Mouse (Mus musculus): ENCODE results near the gene Sbf1. TPM values are rescaled to one million over a fixed set of nuclear protein-coding genes. Genes with fewer than 3 reads are reported as not detected.

Sbf1 gene
- 144 and 184 TPM in 2 replicates for polyA plus RNA-seq (2012; rRNA removed)

DNA sequence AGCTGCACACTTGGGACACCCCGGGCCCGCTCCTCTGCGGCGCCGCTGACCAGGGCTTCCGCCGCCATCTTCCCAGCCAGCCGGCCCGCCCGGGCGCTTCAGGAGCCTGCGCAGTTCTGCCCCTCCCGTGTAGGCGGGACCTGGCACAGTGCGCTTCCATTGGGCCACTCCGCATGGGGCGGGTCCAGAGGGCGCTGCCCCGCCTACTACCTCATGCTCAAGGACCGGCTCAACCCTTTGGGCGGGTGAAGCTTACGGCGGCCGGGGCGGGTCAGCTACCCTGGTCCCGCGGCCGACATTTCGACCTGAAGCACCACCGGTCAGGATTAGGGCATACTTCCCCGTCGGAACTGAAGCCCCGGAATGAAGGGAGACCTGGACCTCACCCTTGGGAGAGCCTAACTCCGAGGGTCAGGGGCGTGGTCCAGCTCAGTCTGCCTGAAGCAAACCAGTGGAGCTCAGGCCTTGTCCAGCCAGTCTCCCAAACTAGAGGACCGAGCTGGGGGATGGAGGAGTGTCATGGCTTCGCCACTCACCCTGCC is at the start of gene Sbf1:
Sbf1 (minus strand) TSS at position 122 of the 542 bp plus-strand sequence.

DNA sequence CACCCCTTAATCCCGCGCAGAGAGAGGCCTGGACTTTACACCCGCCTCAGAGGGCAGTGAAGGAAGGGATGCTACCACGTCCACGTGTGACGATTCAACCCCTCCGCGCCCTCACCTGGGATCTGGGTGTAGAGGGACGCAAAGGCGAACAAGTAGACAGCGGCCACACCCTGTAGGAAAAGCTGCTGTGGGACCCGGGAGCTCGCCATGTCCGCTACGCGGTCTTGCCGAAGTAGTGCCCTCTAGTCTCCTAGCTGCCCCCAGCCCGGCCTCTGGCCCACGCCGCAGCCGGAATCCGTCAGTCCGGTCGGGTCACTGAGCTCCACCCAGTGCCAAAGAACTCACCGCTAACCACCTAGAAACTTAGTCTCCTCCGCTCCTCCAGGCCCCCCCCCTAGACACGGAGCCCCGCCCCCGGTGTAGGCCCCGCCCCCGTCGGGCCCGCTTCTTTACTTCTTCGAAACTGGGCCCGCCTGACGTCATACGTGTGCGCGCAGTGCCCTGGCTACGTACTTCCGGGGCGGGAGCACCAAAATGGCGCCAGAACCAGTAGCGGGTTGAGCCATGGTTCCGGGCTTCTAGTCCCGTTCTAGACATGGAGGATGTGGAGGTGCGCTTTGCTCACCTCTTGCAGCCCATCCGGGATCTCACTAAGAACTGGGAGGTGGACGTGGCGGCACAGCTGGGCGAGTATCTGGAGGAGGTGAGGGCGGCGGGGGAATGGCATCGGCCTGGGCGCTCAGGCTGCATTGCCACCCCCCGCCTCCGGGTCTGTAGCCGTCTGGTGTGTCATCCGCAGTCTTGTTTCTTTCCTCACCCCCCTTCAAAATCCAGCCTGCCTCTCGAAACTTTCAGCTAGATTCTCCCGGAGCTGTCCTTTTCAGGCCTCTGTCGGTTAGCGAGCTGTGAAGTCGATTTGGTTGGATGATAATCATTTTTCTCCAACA is 40.4 kb upstream of the Sbf1 start, which contains the start of the genes Lmf2 and Ncaph2:
Lmf2 (minus strand) TSS at position 419 of the 947 bp plus-strand sequence.
Ncaph2 (plus strand) TSS at position 479 of the 947 bp plus-strand sequence.

DNA sequence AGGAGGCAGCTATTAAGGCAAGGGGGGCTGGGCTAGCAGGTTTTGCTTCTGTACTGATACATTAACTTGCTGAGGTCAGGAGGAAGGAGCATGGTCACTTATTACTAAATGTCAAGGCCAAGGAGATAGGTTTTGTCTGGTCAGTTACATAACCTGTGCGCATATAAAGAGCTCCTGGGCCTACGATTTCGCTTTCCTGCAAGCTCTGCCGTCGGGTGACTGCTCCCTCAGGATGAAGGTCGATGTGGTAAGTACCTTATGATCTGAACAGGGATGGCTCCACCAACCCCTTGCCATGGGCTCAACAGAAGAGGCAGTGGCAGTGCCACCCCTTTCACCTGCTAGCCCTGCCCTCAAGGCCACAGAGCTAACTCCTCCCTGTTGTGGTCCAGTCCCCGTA is 19.2 kb upstream of the Sbf1 start, which contains the start of gene Miox:
Miox (plus strand) TSS at position 128 of the 400 bp plus-strand sequence.

DNA sequence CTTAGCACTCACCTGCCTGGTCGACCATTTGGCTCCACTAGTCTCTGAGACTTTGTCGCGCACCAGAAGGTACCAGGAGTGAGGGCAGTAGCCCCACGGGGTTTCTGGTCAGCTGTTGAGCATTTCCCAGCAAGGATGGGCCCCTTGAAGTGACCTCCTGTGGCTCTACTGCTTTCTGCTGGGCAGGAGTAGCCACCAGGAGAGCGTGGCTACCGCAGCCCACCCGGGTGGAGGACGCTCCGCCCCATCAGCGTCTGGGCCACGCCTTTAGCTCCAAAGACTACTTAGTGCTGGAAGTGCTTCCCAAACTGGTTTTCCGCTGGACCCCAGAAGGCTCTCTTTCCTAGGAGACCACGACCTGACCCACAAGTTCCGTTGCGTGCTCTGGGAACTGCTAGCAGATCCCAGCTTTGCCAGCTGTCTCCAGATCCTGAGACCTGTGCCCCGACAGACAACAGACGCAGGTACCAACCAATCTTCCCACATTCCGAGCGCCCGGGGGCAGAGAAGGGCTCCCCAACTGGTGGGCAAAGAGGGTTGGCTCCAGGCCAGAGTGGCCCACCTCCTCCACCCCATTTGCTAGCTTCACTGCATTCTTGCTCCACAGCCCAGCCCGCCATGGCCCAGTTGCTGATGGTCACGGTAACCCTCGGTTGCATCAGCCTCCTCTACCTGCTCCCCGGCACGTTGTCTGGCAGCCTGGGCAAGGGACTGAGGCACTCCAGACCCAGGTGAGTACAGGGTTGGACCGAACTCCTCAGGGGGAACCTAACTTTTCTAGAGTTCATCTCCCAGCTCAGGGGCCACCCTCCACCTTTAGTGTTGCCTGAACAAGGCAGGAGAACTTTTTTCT is 7.8 kb upstream of the Sbf1 start, which contains the start of gene Adm2:
Adm2 (plus strand) TSS at position 51 of the 853 bp plus-strand sequence.

Other genes with a start within 250 kb of the Sbf1 start
- gene Trabd, start 240.2 kb downstream of the Sbf1 start, polyA plus RNA-seq (2012; rRNA removed): 40.6 and 43.7 TPM in 2 replicates
- gene Selenoo, start 226.2 kb downstream of the Sbf1 start, polyA plus RNA-seq (2012; rRNA removed): 22.6 and 28.3 TPM in 2 replicates
- 33.0 and 40.9 TPM in 2 replicates for gene Tubgcp6, start 192.2 kb downstream of the Sbf1 start, polyA plus RNA-seq (2012; rRNA removed)
- 21.1 and 23.7 TPM in 2 replicates for gene Hdac10, start 186.6 kb downstream of the Sbf1 start, polyA plus RNA-seq (2012; rRNA removed)
- 30.6 and 57.6 TPM in 2 replicates for gene Mapk12, start 174.6 kb downstream of the Sbf1 start, polyA plus RNA-seq (2012; rRNA removed)
- 44.8 and 63.0 TPM in 2 replicates for gene Mapk11, start 165.7 kb downstream of the Sbf1 start, polyA plus RNA-seq (2012; rRNA removed)
- 160 and 177 TPM in 2 replicates for gene Plxnb2, start 134.5 kb downstream of the Sbf1 start, polyA plus RNA-seq (2012; rRNA removed)
- 46.6 and 50.5 TPM in 2 replicates for gene Dennd6b, start 118.8 kb downstream of the Sbf1 start, polyA plus RNA-seq (2012; rRNA removed)
- gene Ppp6r2, start 103.8 kb downstream of the Sbf1 start, polyA plus RNA-seq (2012; rRNA removed): 74.0 and 92.8 TPM in 2 replicates
- gene Adm2, start 7.4 kb upstream of the Sbf1 start, polyA plus RNA-seq (2012; rRNA removed): 0.16 and 0.50 TPM in 2 replicates
- gene Miox, start 19.1 kb upstream of the Sbf1 start, polyA plus RNA-seq (2012; rRNA removed): 0.10 and 0.11 TPM in 2 replicates
- gene Lmf2, start 40.3 kb upstream of the Sbf1 start, polyA plus RNA-seq (2012; rRNA removed): 33.1 and 38.1 TPM in 2 replicates
- gene Ncaph2, start 40.4 kb upstream of the Sbf1 start, polyA plus RNA-seq (2012; rRNA removed): 124 and 153 TPM in 2 replicates
- gene Sco2, start 58.5 kb upstream of the Sbf1 start, polyA plus RNA-seq (2012; rRNA removed): 13.7 and 16.9 TPM in 2 replicates
- gene Tymp, start 61.7 kb upstream of the Sbf1 start, polyA plus RNA-seq (2012; rRNA removed): 1.4 TPM in 2 replicates
- 0.43 and 0.58 TPM in 2 replicates for gene Odf3b, start 64.0 kb upstream of the Sbf1 start, polyA plus RNA-seq (2012; rRNA removed)
- not detected in 2 replicates for gene Klhdc7b, start 69.6 kb upstream of the Sbf1 start, polyA plus RNA-seq (2012; rRNA removed)
- gene Syce3, start 95.2 kb upstream of the Sbf1 start, polyA plus RNA-seq (2012; rRNA removed): not detected in 2 replicates
- 8.1 and 8.8 TPM in 2 replicates for gene Cpt1b, start 110.6 kb upstream of the Sbf1 start, polyA plus RNA-seq (2012; rRNA removed)
- gene C730034F03Rik, start 114.3 kb upstream of the Sbf1 start, polyA plus RNA-seq (2012; rRNA removed): 1.9 and 2.7 TPM in 2 replicates
- 0.47 and 0.48 TPM in 2 replicates for gene Gm44502, start 114.4 kb upstream of the Sbf1 start, polyA plus RNA-seq (2012; rRNA removed)
- gene Chkb, start 114.6 kb upstream of the Sbf1 start, polyA plus RNA-seq (2012; rRNA removed): 66.9 and 96.2 TPM in 2 replicates
- gene Mapk8ip2, start 138.6 kb upstream of the Sbf1 start, polyA plus RNA-seq (2012; rRNA removed): 25.4 and 34.2 TPM in 2 replicates
- 11.8 and 13.7 TPM in 2 replicates for gene Arsa, start 162.1 kb upstream of the Sbf1 start, polyA plus RNA-seq (2012; rRNA removed)
- gene Shank3, start 184.3 kb upstream of the Sbf1 start, polyA plus RNA-seq (2012; rRNA removed): 14.4 and 14.9 TPM in 2 replicates